Mouse (Mus musculus) hindbrain, embryonic 15.5 days (tissue): ENCODE measurements around the gene Klhl5. TPM values are rescaled to one million over a fixed set of nuclear protein-coding genes. Genes with fewer than 3 reads are reported as not detected.

ENCODE experiments used
- ATAC-seq: fragments of 200-750 bp; cut with Nextera tagmentation; 2 replicates; pipeline ENCODE4 v1.8.0; 2017; ENCODE audit warnings: low read depth, moderate number of reproducible peaks, moderate TSS enrichment; ENCODE audit not compliant: low FRiP score
- H3K27ac ChIP-seq: fragments of 300-500 bp; sonication (generic); replicated peaks from 2 replicates; pipeline ENCODE4 v1.5.1; 2015; ENCODE audit warnings: mild to moderate bottlenecking, inconsistent platforms
- H3K27me3 ChIP-seq: fragments of 300-500 bp; sonication (generic); 2 replicates; pipeline ENCODE4 v1.6.1; 2015; ENCODE audit warnings: control low read depth, inconsistent platforms
- H3K36me3 ChIP-seq: fragments of 300-500 bp; sonication (generic); 2 replicates; pipeline ENCODE4 v1.6.1; 2015; ENCODE audit warnings: control low read depth, inconsistent platforms
- H3K4me1 ChIP-seq: fragments of 300-500 bp; sonication (generic); replicated peaks from 2 replicates; pipeline ENCODE4 v1.6.1; 2015; ENCODE audit warnings: control low read depth, inconsistent platforms
- H3K4me2 ChIP-seq: fragments of 300-500 bp; sonication (generic); 2 replicates; pipeline ENCODE4 v1.6.1; 2015; ENCODE audit warnings: moderate library complexity, mild to moderate bottlenecking, inconsistent platforms
- H3K4me3 ChIP-seq: fragments of 300-500 bp; sonication (generic); 2 replicates; pipeline ENCODE4 v1.5.1; 2015; ENCODE audit warnings: mild to moderate bottlenecking, inconsistent platforms
- H3K9ac ChIP-seq: fragments of 300-500 bp; sonication (generic); 2 replicates; pipeline ENCODE4 v1.6.1; 2015; ENCODE audit warnings: inconsistent platforms
- H3K9me3 ChIP-seq: fragments of 300-500 bp; sonication (generic); 2 replicates; pipeline ENCODE4 v1.6.1; 2016; ENCODE audit warnings: control low read depth, inconsistent platforms
- WGBS: fragments of 180-500 bp; shearing (Covaris S2); methylation state at CpG from one replicate; pipeline ENCODE4 v1.1.7; 2015; 5-methylcytosine and 5-hydroxymethylcytosine counted together
- polyA plus RNA-seq: library from polyadenylated mRNA; unstranded; fragments of >200 nt; fragmentation: Nextera tagmentation; extraction: Ambion mirVana; gene quantifications from 2 replicates; pipeline ENCODE4 v1.2.1, GENCODE M21; 2015

Gene Klhl5
- polyA plus RNA-seq, 1 experiment from 2014 or later = 47.3 TPM

- Histone ChIP-seq H3K27me3 (no peaks in the 10 kb centered on the region), H3K9me3 (no peaks in the 10 kb centered on the region), H3K4me2 (no peak overlapping the region), H3K4me1 (no peaks in the 10 kb centered on the region), H3K36me3 (no peaks in the 10 kb centered on the region), H3K4me3 (no peak overlapping the region), H3K9ac (no peak overlapping the region), H3K27ac (no peak overlapping the region)
- ATAC-seq = no peak
- 94% methylated on average over 4 of the region's 4 CpGs for WGBS
Measured at GRCm38 (mm10) chr5:65078081-65078480, 29.3 kb upstream of the Klhl5 start.

GRCm38 (mm10) chr5:65079881-65080280 is 27.5 kb upstream of the Klhl5 start:
- ATAC-seq = no peak
- Histone ChIP-seq H3K9me3 (no peaks in the 10 kb centered on the region), H3K4me1 (no peaks in the 10 kb centered on the region), H3K36me3 (no peaks in the 10 kb centered on the region), H3K9ac (no peak overlapping the region), H3K27ac (no peak overlapping the region), H3K4me3 (no peak overlapping the region), H3K27me3 (no peaks in the 10 kb centered on the region), H3K4me2 (no peak overlapping the region; the same call in 1 of the 2 replicates)
- WGBS = 69% methylated on average over 9 of the region's 9 CpGs

GRCm38 (mm10) chr5:65081836-65082235 is 25.5 kb upstream of the Klhl5 start:
- H3K4me1 ChIP-seq = no peaks in the 10 kb centered on the region
- no peak overlapping the region for H3K4me3 ChIP-seq
- no peak overlapping the region for H3K9ac ChIP-seq
- H3K4me2 ChIP-seq = no peak overlapping the region
- no peak overlapping the region for H3K27ac ChIP-seq
- no peaks in the 10 kb centered on the region for H3K36me3 ChIP-seq
- ATAC-seq = no peak
- H3K9me3 ChIP-seq = no peaks in the 10 kb centered on the region
- H3K27me3 ChIP-seq = no peaks in the 10 kb centered on the region
- 86% methylated on average over 4 of the region's 4 CpGs for WGBS

GRCm38 (mm10) chr5:65086522-65086921 is 20.8 kb upstream of the Klhl5 start:
- no peak overlapping the region for H3K9ac ChIP-seq
- no peaks in the 10 kb centered on the region for H3K9me3 ChIP-seq
- no peak overlapping the region for H3K4me3 ChIP-seq
- no peak for ATAC-seq
- no peaks in the 10 kb centered on the region for H3K36me3 ChIP-seq
- no peak overlapping the region for H3K4me2 ChIP-seq
- H3K27ac ChIP-seq = no peak overlapping the region
- H3K27me3 ChIP-seq = no peaks in the 10 kb centered on the region
- H3K4me1 ChIP-seq = no peaks in the 10 kb centered on the region
- WGBS = 85% methylated on average over 6 of the region's 6 CpGs

DNA sequence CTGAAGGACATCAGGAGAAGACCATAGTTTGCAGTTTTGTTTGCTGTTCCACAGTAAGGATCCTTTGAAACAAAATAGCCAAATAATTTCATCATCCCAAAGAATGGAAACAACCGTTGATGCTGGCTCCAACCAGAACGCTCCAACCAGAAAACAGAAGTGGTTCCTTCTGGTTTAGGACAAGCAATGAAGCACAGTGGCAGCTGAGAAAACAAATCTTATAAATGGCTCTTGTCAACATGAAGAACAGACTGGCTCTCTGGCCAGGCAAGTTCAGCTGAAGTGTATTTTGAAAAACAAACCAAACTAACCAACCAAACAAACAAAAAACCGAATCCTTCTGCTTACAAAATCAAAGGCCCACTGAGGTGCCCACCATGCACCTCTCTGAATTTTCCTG is 17.6 kb upstream of the Klhl5 start:
- no peaks in the 10 kb centered on the region for H3K9me3 ChIP-seq
- no peak overlapping the region for H3K4me2 ChIP-seq
- no peaks in the 10 kb centered on the region for H3K4me1 ChIP-seq
- no peak overlapping the region for H3K27ac ChIP-seq
- WGBS = 78% methylated on average over 3 of the region's 3 CpGs
- H3K9ac ChIP-seq = no peak overlapping the region
- H3K36me3 ChIP-seq = no peaks in the 10 kb centered on the region
- no peak for ATAC-seq
- H3K4me3 ChIP-seq = no peak overlapping the region
- no peaks in the 10 kb centered on the region for H3K27me3 ChIP-seq

DNA sequence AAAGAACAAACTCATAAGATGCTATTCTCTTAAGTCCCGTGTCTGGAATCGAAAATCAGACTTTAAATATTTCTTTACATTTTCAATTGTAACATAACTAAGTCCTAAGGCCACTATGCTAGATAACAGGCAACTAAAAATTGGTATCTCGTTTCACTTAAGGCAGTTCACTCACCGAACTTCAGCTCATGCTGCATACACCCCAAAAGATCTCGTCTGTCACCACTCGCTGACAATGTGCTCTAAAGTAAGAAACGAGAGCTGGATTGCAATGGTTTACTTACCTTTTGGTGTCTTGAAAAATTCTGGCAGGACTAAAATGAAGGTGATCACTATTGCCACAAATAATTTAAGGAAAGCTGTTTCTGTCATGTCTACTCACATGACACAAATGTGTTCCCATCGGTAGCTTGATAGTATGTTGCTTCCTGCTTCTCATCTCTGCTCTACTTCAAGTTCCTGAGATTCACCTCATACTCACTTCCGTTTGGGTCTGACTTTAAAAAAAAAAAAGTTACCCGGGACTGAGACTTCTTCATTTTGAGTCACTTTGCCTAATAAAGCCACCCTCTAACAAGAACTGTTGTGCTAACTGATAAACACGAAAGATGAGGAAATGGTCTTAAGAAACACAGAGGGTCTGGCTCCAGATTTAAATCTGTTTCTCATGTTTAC is 16.0 kb upstream of the Klhl5 start:
- Histone ChIP-seq H3K27me3 (no peaks in the 10 kb centered on the region), H3K36me3 (no peaks in the 10 kb centered on the region), H3K27ac (no peak overlapping the region), H3K9me3 (no peaks in the 10 kb centered on the region), H3K4me2 (no peak overlapping the region), H3K4me1 (no peaks in the 10 kb centered on the region), H3K4me3 (no peak overlapping the region), H3K9ac (no peak overlapping the region)
- no peak for ATAC-seq
- 79% methylated on average over 11 of the region's 11 CpGs for WGBS

- H3K27me3 ChIP-seq = no peaks in the 10 kb centered on the region
- H3K4me3 ChIP-seq = no peak within 1 kb of the TSS
- H3K9me3 ChIP-seq = no peaks in the 10 kb centered on the region
- no peaks in the 10 kb centered on the region for H3K4me1 ChIP-seq
- WGBS = 86% methylated on average over 5 of the region's 5 CpGs
- H3K4me2 ChIP-seq = no peak within 1 kb of the TSS
- H3K9ac ChIP-seq = no peak within 1 kb of the TSS
- no peak within 1 kb of the TSS for H3K27ac ChIP-seq
- no peak for ATAC-seq
- no peaks in the 10 kb centered on the region for H3K36me3 ChIP-seq
Measured at GRCm38 (mm10) chr5:65091921-65092320, 15.4 kb upstream of the Klhl5 start, which contains the start of gene Tmem156. TSS of gene Tmem156 (minus strand) at chr5:65092132.

DNA sequence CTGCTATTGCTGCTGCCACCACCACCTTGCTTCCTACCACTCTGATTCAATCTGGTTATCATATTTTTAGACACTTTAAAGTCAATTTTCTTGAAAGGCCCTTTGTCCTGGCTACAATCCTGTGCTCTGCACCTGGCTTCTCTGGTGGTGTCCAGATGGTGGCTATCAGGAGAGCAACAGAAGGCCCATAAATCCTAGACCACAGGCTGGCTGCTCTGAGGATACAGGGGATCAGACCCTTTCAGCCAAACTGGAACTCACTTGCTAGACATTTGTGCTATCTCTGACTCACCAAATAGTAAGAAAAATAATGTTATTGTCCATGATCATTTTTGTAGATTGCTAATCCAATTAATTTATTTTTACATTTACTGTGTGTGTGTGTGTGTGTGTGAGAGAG is 13.6 kb upstream of the Klhl5 start:
- H3K9ac ChIP-seq = no peak overlapping the region
- no peak overlapping the region for H3K27ac ChIP-seq
- no peaks in the 10 kb centered on the region for H3K9me3 ChIP-seq
- H3K36me3 ChIP-seq = no peaks in the 10 kb centered on the region
- no peaks in the 10 kb centered on the region for H3K27me3 ChIP-seq
- no peaks in the 10 kb centered on the region for H3K4me1 ChIP-seq
- ATAC-seq = no peak
- no peak overlapping the region for H3K4me2 ChIP-seq
- no peak overlapping the region for H3K4me3 ChIP-seq

DNA sequence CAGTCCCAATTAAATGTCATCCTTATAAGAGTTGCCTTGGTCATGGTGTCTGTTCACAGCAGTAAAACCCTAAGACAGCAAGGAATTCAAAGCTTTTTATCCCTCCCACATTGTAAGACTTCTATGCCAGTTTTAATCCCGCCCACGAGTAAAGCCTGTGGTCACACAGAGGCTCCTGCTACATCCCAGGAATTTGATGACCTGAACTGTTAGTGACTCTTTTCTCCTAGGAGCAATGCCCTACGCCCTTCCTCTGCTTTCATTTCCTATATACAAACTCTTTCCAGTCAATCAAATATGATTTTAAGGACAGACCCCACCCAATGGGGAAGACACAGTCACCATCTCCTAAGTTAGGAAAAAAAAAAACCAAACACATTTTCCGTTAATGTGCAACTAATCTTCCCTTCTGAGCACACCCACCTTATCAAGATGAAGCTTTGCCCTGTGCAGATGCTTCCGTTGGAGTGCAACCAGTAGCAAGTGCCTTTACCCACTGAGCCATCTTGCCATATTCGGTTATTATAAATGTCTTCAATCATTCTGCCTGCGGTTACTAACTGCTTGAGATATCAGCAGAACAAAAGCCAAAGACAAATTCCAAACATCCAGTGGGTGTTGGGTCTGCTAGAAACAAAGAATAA is 12.3 kb upstream of the Klhl5 start:
- Histone ChIP-seq H3K27ac (no peak overlapping the region), H3K36me3 (no peaks in the 10 kb centered on the region), H3K9me3 (no peaks in the 10 kb centered on the region), H3K4me2 (no peak overlapping the region), H3K9ac (no peak overlapping the region), H3K4me3 (no peak overlapping the region), H3K27me3 (no peaks in the 10 kb centered on the region), H3K4me1 (no peaks in the 10 kb centered on the region)
- ATAC-seq = no peak
- 86% methylated on average over 7 of the region's 7 CpGs for WGBS

GRCm38 (mm10) chr5:65096082-65096481 is 11.3 kb upstream of the Klhl5 start:
- ATAC-seq = no peak
- H3K27me3 ChIP-seq = no peaks in the 10 kb centered on the region
- H3K27ac ChIP-seq = no peak overlapping the region
- H3K9me3 ChIP-seq = no peaks in the 10 kb centered on the region
- no peak overlapping the region for H3K4me3 ChIP-seq
- WGBS = 87% methylated on average over 3 of the region's 3 CpGs
- no peaks in the 10 kb centered on the region for H3K4me1 ChIP-seq
- H3K36me3 ChIP-seq = no peaks in the 10 kb centered on the region
- no peak overlapping the region for H3K4me2 ChIP-seq
- no peak overlapping the region for H3K9ac ChIP-seq

DNA sequence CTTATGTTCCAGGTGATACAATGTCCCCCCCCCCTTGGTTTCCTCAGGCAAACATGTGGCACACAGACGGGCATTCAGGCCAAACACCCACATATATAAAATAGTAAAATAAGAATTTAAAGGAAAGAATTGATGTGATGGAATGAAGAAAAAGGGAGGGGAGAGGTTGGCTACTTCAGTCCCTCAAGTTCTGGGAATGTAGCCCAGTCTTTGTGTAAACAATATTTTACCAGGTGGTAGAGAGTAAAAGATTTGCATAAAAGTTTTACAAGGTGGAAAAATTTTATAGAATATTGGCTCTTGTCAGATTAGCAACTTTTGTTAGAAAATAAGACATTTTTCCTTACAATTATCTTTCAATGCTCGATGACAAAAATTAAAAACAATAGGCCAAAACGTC is 10.5 kb upstream of the Klhl5 start:
- H3K9ac ChIP-seq = no peak overlapping the region
- no peaks in the 10 kb centered on the region for H3K36me3 ChIP-seq
- H3K4me3 ChIP-seq = no peak overlapping the region
- no peak overlapping the region for H3K4me2 ChIP-seq
- 80% methylated on average over 3 of the region's 3 CpGs for WGBS
- no peak overlapping the region for H3K27ac ChIP-seq
- H3K27me3 ChIP-seq = no peaks in the 10 kb centered on the region
- H3K9me3 ChIP-seq = no peaks in the 10 kb centered on the region
- no peak for ATAC-seq
- H3K4me1 ChIP-seq = no peaks in the 10 kb centered on the region

GRCm38 (mm10) chr5:65097457-65097856 is 9.9 kb upstream of the Klhl5 start:
- no peak for ATAC-seq
- H3K4me1 ChIP-seq = no peaks in the 10 kb centered on the region
- 87% methylated on average over 5 of the region's 5 CpGs for WGBS
- H3K9ac ChIP-seq = no peak overlapping the region
- no peaks in the 10 kb centered on the region for H3K9me3 ChIP-seq
- H3K27ac ChIP-seq = no peak overlapping the region
- no peaks in the 10 kb centered on the region for H3K36me3 ChIP-seq
- no peak overlapping the region for H3K4me2 ChIP-seq
- no peak overlapping the region for H3K4me3 ChIP-seq
- H3K27me3 ChIP-seq = no peaks in the 10 kb centered on the region

- Histone ChIP-seq H3K27ac (no peak overlapping the region), H3K4me1 (no peaks in the 10 kb centered on the region), H3K4me2 (no peak overlapping the region), H3K27me3 (no peaks in the 10 kb centered on the region), H3K9me3 (no peaks in the 10 kb centered on the region), H3K4me3 (no peak overlapping the region), H3K36me3 (no peaks in the 10 kb centered on the region), H3K9ac (no peak overlapping the region)
- ATAC-seq = no peak
- 62% methylated on average over 11 of the region's 11 CpGs for WGBS
Measured at GRCm38 (mm10) chr5:65100002-65100401, 7.3 kb upstream of the Klhl5 start.
